In genomic region chr5:53933628-53934027, GRCm38 (mm10) we compare ENCODE assay signal across 7 mouse cellular contexts.
DNase-seq lines count a peak whose midpoint lies in the region; TF ChIP-seq lines count a peak whose summit lies in the region.

No protein-coding gene starts in this region.

- H3K4me3 ChIP-seq in layer of hippocampus, adult 2 months, result no peak overlapping the region

- no peak for TF ChIP-seq CTCF in layer of hippocampus, adult 2 months (conservative IDR thresholded peaks at IDR 0.05)

- DNase-seq in ovary, adult 18-20 months (ENCODE audit: low spot score), result peak; percentile 44
- no peak for DNase-seq in ovary, postnatal 10 days (ENCODE audit: low spot score)
- peak; percentile 70 to 89 for DNase-seq in gastrocnemius, postnatal 4 days (ENCODE audit: low spot score in 2 of 2)
- peak; percentile 47 to 57 for DNase-seq in kidney, adult 8-10 months
- peak; percentile 59 for DNase-seq in ovary, postnatal 36 days (ENCODE audit: low spot score)
- no peak for DNase-seq in layer of hippocampus, adult 2 months (ENCODE audit: low spot score in 2 of 2)
- DNase-seq in natural killer cell, adult 2 months (ENCODE audit: low spot score in 2 of 2), result no peak

- no peak overlapping the region for H3K27ac ChIP-seq in layer of hippocampus, adult 2 months

Comparison
In these comparisons a context has a peak if more than half of its experiments do, and no peak if none do; other contexts are left out.
1. DNase-seq: peak in ovary, adult 18-20 months (single experiment), gastrocnemius, postnatal 4 days (2 of 2), kidney, adult 8-10 months (2 of 2) and ovary, postnatal 36 days (single experiment); none in ovary, postnatal 10 days (single experiment), layer of hippocampus, adult 2 months (0 of 2) and natural killer cell, adult 2 months (0 of 2).